Mouse (Mus musculus): ENCODE results near the gene Ccna2.

Ccna2 gene

GRCm38 (mm10) chr3:36533201-36533672, 38.7 kb downstream of the Ccna2 start:
- DNase-seq (ENCODE audit: low spot score) = no peak

- DNase-seq (ENCODE audit: low spot score) = no peak
Observed at GRCm38 (mm10) chr3:36532738-36533137, 39.2 kb downstream of the Ccna2 start.

GRCm38 (mm10) chr3:36531979-36532542, 39.9 kb downstream of the Ccna2 start:
- DNase-seq (ENCODE audit: low spot score) = no peak

GRCm38 (mm10) chr3:36531242-36531641, 40.7 kb downstream of the Ccna2 start:
- DNase-seq (ENCODE audit: low spot score) = no peak

- no peak for DNase-seq (ENCODE audit: low spot score)
Observed at GRCm38 (mm10) chr3:36530781-36531180, 41.2 kb downstream of the Ccna2 start.

GRCm38 (mm10) chr3:36530345-36530744, 41.6 kb downstream of the Ccna2 start:
- DNase-seq (ENCODE audit: low spot score) = peak; percentile 7

- no peak for DNase-seq (ENCODE audit: low spot score)
Observed at GRCm38 (mm10) chr3:36524466-36524865, 47.5 kb downstream of the Ccna2 start.

GRCm38 (mm10) chr3:36522137-36522536, 49.8 kb downstream of the Ccna2 start:
- DNase-seq (ENCODE audit: low spot score) = no peak

- DNase-seq (ENCODE audit: low spot score) = peak; percentile 11
Observed at GRCm38 (mm10) chr3:36521073-36522060, 50.6 kb downstream of the Ccna2 start, which contains the start of gene Gm11549. Gene Gm11549 (minus strand): TSS chr3:36521813.

GRCm38 (mm10) chr3:36516196-36516595, 55.8 kb downstream of the Ccna2 start:
- no peak for DNase-seq (ENCODE audit: low spot score)
